Mouse (Mus musculus): ENCODE measurements around the gene Taok2. TPM values are rescaled to one million over a fixed set of nuclear protein-coding genes. Genes with fewer than 3 reads are reported as not detected.

The Taok2 gene
- polyA plus RNA-seq, 1 experiment from 2014 or later: 52.8 TPM

DNA sequence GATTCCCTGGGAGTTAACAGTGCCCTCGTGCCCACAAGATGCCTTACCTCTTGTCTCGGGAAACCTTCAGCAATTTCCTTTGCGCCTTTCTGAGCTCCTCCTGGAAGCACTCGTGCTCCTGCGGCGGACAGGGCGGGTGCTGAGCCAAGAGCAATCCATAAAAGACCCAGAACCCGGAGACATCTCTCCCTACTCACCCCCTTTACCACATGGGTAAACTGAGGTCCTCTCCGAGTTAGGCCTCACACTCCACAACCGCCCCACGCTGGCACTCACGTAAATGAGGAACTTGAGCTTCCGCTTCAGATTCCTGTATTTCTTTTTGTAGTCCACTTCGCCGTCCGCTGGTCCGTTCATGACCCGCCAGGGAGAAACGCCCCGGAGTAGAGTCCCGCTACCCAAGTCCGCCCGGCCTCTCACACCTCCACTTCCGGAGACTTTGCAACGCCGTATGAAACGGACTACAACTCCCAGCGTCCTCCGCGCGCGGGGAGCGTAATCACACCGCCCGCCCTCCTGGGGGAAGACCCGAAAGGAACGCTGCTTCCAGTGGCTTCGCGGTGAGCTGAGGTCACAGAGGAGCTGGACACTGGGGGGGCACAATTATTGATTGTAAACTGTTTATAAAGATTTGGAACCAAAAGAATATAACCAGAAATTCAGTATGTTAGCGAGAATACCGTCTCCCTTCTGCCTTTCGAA lies 22.9 kb downstream of the Taok2 start, which contains the start of gene Hirip3:
Gene Hirip3 (plus strand): TSS at position 544 of the 702 bp plus-strand sequence.
- Histone ChIP-seq H3K4me3 (ENCODE audit: low read length) (peak within 1 kb of the TSS; percentile 57), H3K4me2 (ENCODE audit: low read length) (peak within 1 kb of the TSS; percentile 83), H3K27ac (ENCODE audit: low read depth, low read length) (peak within 1 kb of the TSS; percentile 81), H3K4me1 (ENCODE audit: control insufficient read depth, insufficient read depth, low read depth, low read length) (peaks cover 22% of the 10 kb centered on the region), H3K27me3 (replicated peaks; ENCODE audit: control insufficient read depth, insufficient read depth, low read length) (no peaks in the 10 kb centered on the region), H3K9me3 (ENCODE audit: control insufficient read depth, low read length) (no peaks in the 10 kb centered on the region), H3K36me3 (ENCODE audit: control insufficient read depth, insufficient read depth, low read length) (peaks cover 20% of the 10 kb centered on the region), H3K9ac (ENCODE audit: low read depth, low read length) (peak within 1 kb of the TSS; percentile 68)
- ATAC-seq: peak; percentile 88
- WGBS: 3% methylated on average over 42 of the region's 42 CpGs

DNA sequence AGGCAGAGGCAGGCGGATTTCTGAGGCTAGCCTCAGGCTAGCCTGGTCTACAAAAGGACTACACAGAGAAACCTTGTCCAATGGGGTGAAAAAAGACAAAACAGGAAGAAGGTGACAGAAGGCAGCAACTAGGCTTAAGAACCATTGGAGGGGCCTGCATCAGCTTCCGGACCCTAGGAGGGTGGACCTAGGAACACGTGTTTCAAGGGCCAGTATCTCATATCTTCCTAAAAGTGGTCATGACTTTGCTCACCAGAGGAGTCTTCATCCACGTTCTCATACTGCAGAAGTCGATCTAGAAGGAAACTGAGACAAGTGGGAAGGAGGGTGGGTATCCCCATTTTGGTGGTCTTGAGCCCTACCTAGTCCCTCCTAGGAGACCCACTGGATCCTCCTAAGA lies 23.5 kb downstream of the Taok2 start:
- Histone ChIP-seq H3K9ac (ENCODE audit: low read depth, low read length) (peak overlapping the region; percentile 68), H3K27ac (ENCODE audit: low read depth, low read length) (no peak overlapping the region), H3K4me1 (ENCODE audit: control insufficient read depth, insufficient read depth, low read depth, low read length) (peaks cover 22% of the 10 kb centered on the region), H3K36me3 (ENCODE audit: control insufficient read depth, insufficient read depth, low read length) (peaks cover 18% of the 10 kb centered on the region), H3K9me3 (ENCODE audit: control insufficient read depth, low read length) (no peaks in the 10 kb centered on the region), H3K4me2 (ENCODE audit: low read length) (peak overlapping the region; percentile 83), H3K4me3 (ENCODE audit: low read length) (peak overlapping the region; percentile 57), H3K27me3 (replicated peaks; ENCODE audit: control insufficient read depth, insufficient read depth, low read length) (no peaks in the 10 kb centered on the region)
- ATAC-seq: no peak
- 70% methylated on average over 5 of the region's 5 CpGs for WGBS

DNA sequence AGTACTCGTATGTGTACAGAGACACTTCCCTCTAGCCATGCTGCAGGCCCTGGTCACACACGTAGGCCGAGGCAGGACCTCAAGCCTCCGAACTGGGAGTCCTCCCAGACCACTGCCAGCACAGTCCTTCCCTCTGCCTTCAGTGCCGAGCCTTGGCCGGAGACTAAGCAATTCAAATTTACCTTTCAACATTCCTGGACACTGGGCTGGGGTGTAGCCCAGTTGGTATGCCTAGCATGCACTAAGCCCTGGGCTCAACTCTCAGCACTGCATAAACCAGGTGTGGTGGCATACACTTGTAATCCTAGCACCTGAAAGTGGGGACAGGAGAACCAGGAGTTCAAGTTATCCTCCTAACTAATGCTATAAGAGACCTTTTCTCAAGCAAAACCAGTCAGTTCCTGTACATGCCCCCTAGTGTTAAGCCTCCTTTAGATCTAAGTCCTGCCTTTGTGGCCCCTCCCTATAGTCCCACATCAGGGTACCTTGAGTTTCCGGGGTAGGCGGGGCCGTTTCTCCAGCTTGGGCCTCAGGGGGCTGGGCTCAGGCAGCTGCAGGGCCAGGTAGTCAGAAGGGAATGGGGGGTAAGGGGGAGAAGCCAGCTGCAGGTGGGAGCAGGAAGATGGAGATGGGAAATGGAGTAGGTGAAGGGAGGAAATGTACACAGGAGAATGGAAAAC lies 27.6 kb downstream of the Taok2 start:
- Histone ChIP-seq H3K4me3 (ENCODE audit: low read length) (no peak overlapping the region), H3K36me3 (ENCODE audit: control insufficient read depth, insufficient read depth, low read length) (peaks cover 21% of the 10 kb centered on the region; the same call in 1 of the 2 replicates), H3K27me3 (replicated peaks; ENCODE audit: control insufficient read depth, insufficient read depth, low read length) (no peaks in the 10 kb centered on the region), H3K4me1 (ENCODE audit: control insufficient read depth, insufficient read depth, low read depth, low read length) (peaks cover 8% of the 10 kb centered on the region), H3K27ac (ENCODE audit: low read depth, low read length) (no peak overlapping the region), H3K4me2 (ENCODE audit: low read length) (no peak overlapping the region), H3K9me3 (ENCODE audit: control insufficient read depth, low read length) (no peaks in the 10 kb centered on the region), H3K9ac (ENCODE audit: low read depth, low read length) (no peak overlapping the region)
- ATAC-seq: no peak
- WGBS: 81% methylated on average over 9 of the region's 9 CpGs

DNA sequence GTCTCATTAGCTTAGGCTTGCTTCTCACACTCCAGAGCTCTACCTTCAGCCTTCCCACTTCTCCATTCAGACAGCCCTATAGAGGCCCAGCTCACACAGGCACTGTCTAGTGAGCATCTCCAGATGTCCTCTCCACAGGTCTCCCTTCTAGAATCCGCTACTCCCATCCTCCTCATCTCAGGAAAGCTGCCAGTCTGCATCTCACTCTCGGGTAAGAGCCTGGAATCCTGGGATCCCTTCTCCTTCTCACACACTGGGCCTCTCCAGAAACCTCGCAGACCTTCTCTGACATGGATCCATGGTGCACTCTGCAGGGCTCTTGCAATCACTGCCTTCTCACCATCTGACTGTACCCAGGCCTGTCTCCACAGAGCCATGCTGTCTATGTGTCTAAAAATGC lies 28.9 kb downstream of the Taok2 start:
- no peak for ATAC-seq
- Histone ChIP-seq H3K27ac (ENCODE audit: low read depth, low read length) (no peak overlapping the region), H3K9me3 (ENCODE audit: control insufficient read depth, low read length) (no peaks in the 10 kb centered on the region), H3K4me2 (ENCODE audit: low read length) (no peak overlapping the region), H3K36me3 (ENCODE audit: control insufficient read depth, insufficient read depth, low read length) (peaks cover 23% of the 10 kb centered on the region; the same call in 1 of the 2 replicates), H3K4me3 (ENCODE audit: low read length) (no peak overlapping the region), H3K4me1 (ENCODE audit: control insufficient read depth, insufficient read depth, low read depth, low read length) (peaks cover under 1% of the 10 kb centered on the region; the same call in 1 of the 2 replicates), H3K9ac (ENCODE audit: low read depth, low read length) (no peak overlapping the region), H3K27me3 (replicated peaks; ENCODE audit: control insufficient read depth, insufficient read depth, low read length) (no peaks in the 10 kb centered on the region)
- 76% methylated on average over 3 of the region's 3 CpGs for WGBS

DNA sequence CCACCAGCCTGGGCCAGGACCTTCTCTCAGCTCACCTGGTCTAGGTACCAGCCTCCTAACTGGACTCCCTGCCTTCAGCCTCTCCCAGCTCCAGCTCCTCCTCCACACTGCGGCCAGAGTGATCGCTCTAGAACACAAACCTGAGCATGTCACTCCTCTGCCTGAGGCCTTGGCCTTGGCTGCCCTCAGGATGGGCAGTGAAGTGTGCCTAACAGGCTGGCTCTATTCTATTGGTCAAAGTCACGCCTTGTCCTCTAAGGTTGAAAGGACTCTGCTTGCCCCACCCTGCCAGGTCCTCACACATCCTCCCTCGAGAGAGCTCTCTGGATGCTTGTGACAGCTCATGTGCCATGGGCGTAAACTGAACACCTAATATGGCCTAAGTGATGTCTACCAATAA lies 31.0 kb downstream of the Taok2 start:
- no peak for ATAC-seq
- H3K36me3 ChIP-seq (ENCODE audit: control insufficient read depth, insufficient read depth, low read length): peaks cover 23% of the 10 kb centered on the region; the same call in 1 of the 2 replicates

DNA sequence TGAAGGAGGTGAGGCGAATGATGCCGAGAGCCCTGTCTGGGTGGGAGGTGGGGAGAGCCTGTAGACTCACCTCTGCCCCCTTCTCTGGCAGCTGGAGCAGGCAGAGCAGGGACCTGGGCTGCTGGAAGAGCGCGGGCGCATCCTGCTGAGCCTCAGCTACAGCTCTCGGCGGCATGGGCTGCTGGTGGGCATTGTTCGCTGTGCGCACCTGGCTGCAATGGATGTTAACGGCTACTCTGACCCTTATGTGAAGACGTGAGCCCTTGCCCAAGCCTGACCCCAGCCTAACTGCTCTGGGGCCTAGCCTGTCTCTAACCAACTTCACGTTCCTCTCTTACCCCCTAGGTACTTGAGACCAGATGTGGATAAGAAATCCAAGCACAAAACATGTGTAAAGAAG lies 33.3 kb downstream of the Taok2 start:
- no peak for ATAC-seq
- WGBS: 47% methylated on average over 12 of the region's 12 CpGs
- H3K4me1 ChIP-seq (ENCODE audit: control insufficient read depth, insufficient read depth, low read depth, low read length): peaks cover 13% of the 10 kb centered on the region

More for the DNA sequence above, 31.0 kb downstream of the Taok2 start:
- 0 out of 2 replicates have a peak, but pooled peaks cover 2% of the 10 kb centered on the region for H3K27me3 ChIP-seq (replicated peaks; ENCODE audit: control insufficient read depth, insufficient read depth, low read length)
- no peak overlapping the region for H3K9ac ChIP-seq (ENCODE audit: low read depth, low read length)
- no peaks in the 10 kb centered on the region for H3K9me3 ChIP-seq (ENCODE audit: control insufficient read depth, low read length)
- H3K27ac ChIP-seq (ENCODE audit: low read depth, low read length): no peak overlapping the region
- peaks cover 3% of the 10 kb centered on the region for H3K4me1 ChIP-seq (ENCODE audit: control insufficient read depth, insufficient read depth, low read depth, low read length)
- H3K4me3 ChIP-seq (ENCODE audit: low read length): no peak overlapping the region
- WGBS: 91% methylated on average over 5 of the region's 5 CpGs
- no peak overlapping the region for H3K4me2 ChIP-seq (ENCODE audit: low read length)

DNA sequence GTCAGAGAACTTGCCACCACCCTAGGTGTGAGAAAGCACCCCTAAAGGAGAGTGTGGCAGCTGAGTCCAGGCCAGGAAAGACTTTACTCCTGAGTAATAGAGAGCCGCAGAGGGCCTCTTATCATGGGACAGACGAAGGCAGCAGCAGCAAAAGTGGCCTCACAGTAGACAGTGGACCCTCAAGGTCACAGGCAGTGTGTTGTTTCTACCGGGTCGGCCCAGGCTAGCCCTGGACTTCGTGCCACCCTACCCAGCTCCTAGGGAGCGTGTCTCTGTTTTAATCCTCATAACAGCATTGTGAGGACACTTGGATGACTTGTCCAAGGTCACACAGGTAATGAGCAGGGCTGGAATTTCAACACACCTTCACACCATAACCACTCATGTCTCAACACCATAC lies 34.3 kb downstream of the Taok2 start:
- 87% methylated on average over 6 of the region's 6 CpGs for WGBS
- no peak overlapping the region for H3K4me2 ChIP-seq (ENCODE audit: low read length)
- no peak overlapping the region for H3K9ac ChIP-seq (ENCODE audit: low read depth, low read length)

More for the DNA sequence above, 33.3 kb downstream of the Taok2 start:
- H3K36me3 ChIP-seq (ENCODE audit: control insufficient read depth, insufficient read depth, low read length): peaks cover 17% of the 10 kb centered on the region; the same call in 1 of the 2 replicates
- H3K27me3 ChIP-seq (replicated peaks; ENCODE audit: control insufficient read depth, insufficient read depth, low read length): 0 out of 2 replicates have a peak, but pooled peaks cover 2% of the 10 kb centered on the region
- H3K27ac ChIP-seq (ENCODE audit: low read depth, low read length): no peak overlapping the region
- H3K4me2 ChIP-seq (ENCODE audit: low read length): no peak overlapping the region
- H3K4me3 ChIP-seq (ENCODE audit: low read length): no peak overlapping the region
- no peak overlapping the region for H3K9ac ChIP-seq (ENCODE audit: low read depth, low read length)
- no peaks in the 10 kb centered on the region for H3K9me3 ChIP-seq (ENCODE audit: control insufficient read depth, low read length)

DNA sequence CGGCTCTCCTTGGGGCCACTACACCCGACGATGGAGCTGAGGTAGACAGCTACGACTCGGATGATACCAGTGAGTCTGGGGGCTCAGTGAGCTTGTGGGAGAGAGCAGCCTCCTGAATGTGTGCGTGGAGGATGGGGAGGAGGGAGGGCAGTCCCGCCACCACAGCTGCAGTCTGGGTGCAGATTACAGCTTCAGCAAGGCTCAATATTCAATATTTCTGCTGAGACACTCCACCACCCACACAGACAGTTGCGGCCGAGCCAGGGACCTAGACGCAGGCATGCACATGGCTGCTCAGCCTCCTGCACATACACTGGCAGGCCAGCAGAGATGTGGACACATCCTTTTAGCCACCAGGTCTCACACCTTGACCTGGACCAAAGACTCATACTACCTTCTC lies 35.7 kb downstream of the Taok2 start:
- Histone ChIP-seq H3K27me3 (replicated peaks; ENCODE audit: control insufficient read depth, insufficient read depth, low read length) (0 out of 2 replicates have a peak, but pooled peaks cover 2% of the 10 kb centered on the region), H3K4me2 (ENCODE audit: low read length) (peak overlapping the region; percentile 99), H3K36me3 (ENCODE audit: control insufficient read depth, insufficient read depth, low read length) (peaks cover 10% of the 10 kb centered on the region; the same call in 1 of the 2 replicates), H3K9ac (ENCODE audit: low read depth, low read length) (peak overlapping the region; percentile 81), H3K9me3 (ENCODE audit: control insufficient read depth, low read length) (no peaks in the 10 kb centered on the region), H3K4me3 (ENCODE audit: low read length) (peak overlapping the region; percentile 61), H3K4me1 (ENCODE audit: control insufficient read depth, insufficient read depth, low read depth, low read length) (peaks cover 13% of the 10 kb centered on the region), H3K27ac (ENCODE audit: low read depth, low read length) (peak overlapping the region; percentile 62; the same call in 1 of the 2 replicates)
- 19% methylated on average over 10 of the region's 10 CpGs for WGBS
- peak; percentile 28 for ATAC-seq

More for the DNA sequence above, 34.3 kb downstream of the Taok2 start:
- peaks cover 13% of the 10 kb centered on the region for H3K4me1 ChIP-seq (ENCODE audit: control insufficient read depth, insufficient read depth, low read depth, low read length)
- no peaks in the 10 kb centered on the region for H3K9me3 ChIP-seq (ENCODE audit: control insufficient read depth, low read length)
- H3K4me3 ChIP-seq (ENCODE audit: low read length): no peak overlapping the region
- ATAC-seq: no peak
- 0 out of 2 replicates have a peak, but pooled peaks cover 2% of the 10 kb centered on the region for H3K27me3 ChIP-seq (replicated peaks; ENCODE audit: control insufficient read depth, insufficient read depth, low read length)
- no peak overlapping the region for H3K27ac ChIP-seq (ENCODE audit: low read depth, low read length)
- H3K36me3 ChIP-seq (ENCODE audit: control insufficient read depth, insufficient read depth, low read length): peaks cover 12% of the 10 kb centered on the region; the same call in 1 of the 2 replicates
